Mouse (Mus musculus) myocyte (in vitro differentiated cells): ENCODE measurements around the gene Enkd1.

Source experiments
- CEBPB ChIP-seq: IDR thresholded peaks from 2 replicates; pipeline ENCODE4 v1.6.1; 2011; ENCODE audit warnings: mild to moderate bottlenecking, moderate library complexity; ENCODE audit not compliant: poor library complexity, insufficient read depth, severe bottlenecking
- E2F4 ChIP-seq: IDR thresholded peaks from one replicate; pipeline ENCODE4 v1.6.1; 2011; ENCODE audit warnings: mild to moderate bottlenecking, control low read depth, moderate library complexity; ENCODE audit not compliant: insufficient read depth
- MAX ChIP-seq: IDR thresholded peaks from one replicate; pipeline ENCODE4 v1.6.1; 2011; ENCODE audit warnings: low read depth, mild to moderate bottlenecking, control low read depth
- MYOD1 ChIP-seq, 3 experiments: IDR thresholded peaks; one replicate each; pipeline ENCODE4 v1.6.1; 2011; ENCODE audit warnings: control low read depth in 2 of 3, low read depth in 2 of 3, mild to moderate bottlenecking in 2 of 3, moderate library complexity in 1 of 3; ENCODE audit not compliant: insufficient read length in 2 of 3, control insufficient read depth in 1 of 3
- MYOG ChIP-seq, 3 experiments: IDR thresholded peaks; one replicate each; pipeline ENCODE4 v1.6.1; 2011; ENCODE audit warnings: control low read depth in 2 of 3, low read depth in 2 of 3, mild to moderate bottlenecking in 2 of 3; ENCODE audit not compliant: insufficient read length in 2 of 3, control insufficient read depth in 1 of 3, insufficient read depth in 1 of 3
- POLR2A ChIP-seq: IDR thresholded peaks from one replicate; pipeline ENCODE4 v1.6.1; 2011; ENCODE audit warnings: low read depth, mild to moderate bottlenecking, control low read depth, moderate library complexity; ENCODE audit not compliant: insufficient read length
- POLR2AphosphoS2 ChIP-seq: IDR thresholded peaks from one replicate; pipeline ENCODE4 v1.6.1; 2011; ENCODE audit warnings: low read depth, control low read depth; ENCODE audit not compliant: insufficient read length
- REST ChIP-seq: IDR thresholded peaks from one replicate; pipeline ENCODE4 v1.6.1; 2011; ENCODE audit warnings: mild to moderate bottlenecking, control low read depth, moderate library complexity; ENCODE audit not compliant: insufficient read depth, insufficient read length
- SRF ChIP-seq: IDR thresholded peaks from one replicate; pipeline ENCODE4 v1.6.1; 2011; ENCODE audit warnings: low read depth; ENCODE audit not compliant: control insufficient read depth, insufficient read length
- TCF12 ChIP-seq: IDR thresholded peaks from one replicate; pipeline ENCODE4 v1.6.1; 2011; ENCODE audit warnings: mild to moderate bottlenecking, control low read depth; ENCODE audit not compliant: poor library complexity, insufficient read depth, severe bottlenecking
- USF1 ChIP-seq: IDR thresholded peaks from one replicate; pipeline ENCODE4 v1.6.1; 2011; ENCODE audit warnings: low read depth, mild to moderate bottlenecking, control low read depth, moderate library complexity

GRCm38 (mm10) chr8:105700566-105700965 lies 7.4 kb downstream of the Enkd1 start:
- TF ChIP-seq POLR2AphosphoS2 (no peak), TCF12 (no peak), MYOG (IDR thresholded peaks at IDR 0.05; ENCODE audit: control insufficient read depth in 1 of 3, insufficient read depth in 1 of 3, insufficient read length in 2 of 3, low read depth in 2 of 3) (no peak), MYOD1 (IDR thresholded peaks at IDR 0.05; ENCODE audit: control insufficient read depth in 1 of 3, insufficient read length in 2 of 3, low read depth in 2 of 3) (no peak), POLR2A (no peak), USF1 (no peak), MAX (no peak), CEBPB (no peak), SRF (no peak), E2F4 (no peak), REST (no peak)
